Comparison of ENCODE assay signal across 10 mouse cellular contexts in the genomic region with DNA sequence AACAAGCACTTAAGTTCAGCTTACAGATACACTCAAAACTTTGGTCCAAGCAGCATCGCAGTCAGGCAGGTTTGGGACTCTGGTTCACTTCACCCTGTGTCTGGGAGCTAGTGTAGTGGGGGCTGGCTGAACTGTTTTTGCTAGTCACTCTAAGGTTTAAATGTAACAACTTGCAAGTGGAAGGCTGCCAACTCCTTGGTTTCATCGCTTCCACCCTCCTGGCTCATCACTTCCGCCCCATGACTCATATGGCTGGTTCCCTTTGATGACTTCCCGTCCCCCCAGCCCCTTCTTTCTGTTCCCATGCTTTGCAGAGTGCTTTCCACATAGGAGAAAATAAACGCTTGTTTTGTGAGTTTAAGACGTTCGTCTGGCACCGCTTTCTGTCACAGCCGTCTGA.
DNase-seq lines count a peak whose midpoint lies in the region; ATAC-seq and TF ChIP-seq lines count a peak whose summit lies in the region.
"Had no signal": no experiment of that assay in that cellular context is flagged by ENCODE, and none has a peak within 500 bp of the region (broad histone marks: within the 10 kb centered on the region; RNA-seq: fewer than 3 reads in every experiment).

No protein-coding gene starts in this region.

- peak; percentile 41; the same call in 1 of the 2 replicates for ATAC-seq in lung, embryonic 14.5 days (ENCODE audit: insufficient read depth)
- ATAC-seq in hindbrain, embryonic 16.5 days, result no peak

- H3K27me3 ChIP-seq in lung, embryonic 14.5 days (ENCODE audit: insufficient read depth, low read length), result no peaks in the 10 kb centered on the region
- H3K27me3 ChIP-seq in myocyte (ENCODE audit: control insufficient read depth, insufficient read depth, insufficient read length), result no peaks in the 10 kb centered on the region
- H3K27me3 ChIP-seq in hindbrain, embryonic 16.5 days (replicated peaks; ENCODE audit: control insufficient read depth, insufficient read depth, low read length), result no peaks in the 10 kb centered on the region

- H3K9me3 ChIP-seq in lung, embryonic 14.5 days (ENCODE audit: low read depth, low read length), result no peaks in the 10 kb centered on the region
- no peaks in the 10 kb centered on the region for H3K9me3 ChIP-seq in hindbrain, embryonic 16.5 days (ENCODE audit: control insufficient read depth, low read length)
- H3K9me3 ChIP-seq: midbrain, embryonic 10.5 days had no signal

- DNase-seq in cerebellum, postnatal 14 days, result peak; percentile 7 to 12
- DNase-seq in cerebellum, adult 11-12 months, result no peak
- DNase-seq in lung, embryonic 14.5 days, result peak; percentile 75
- no peak for DNase-seq in lung, adult 2 months
- peak; percentile 44 to 46 for DNase-seq in heart, postnatal 10 days
- no peak for DNase-seq in embryo, embryonic 10 days (ENCODE audit: low spot score)
- DNase-seq: cerebellum, adult 18-20 months had no signal

- H3K79me2 ChIP-seq in myocyte (ENCODE audit: control insufficient read depth, insufficient read depth), result no peaks in the 10 kb centered on the region

- H3K27ac ChIP-seq in lung, embryonic 14.5 days (ENCODE audit: low read depth), result no peak overlapping the region
- no peak overlapping the region for H3K27ac ChIP-seq in hindbrain, embryonic 16.5 days (ENCODE audit: low read depth, low read length)
- H3K27ac ChIP-seq: midbrain, embryonic 10.5 days had no signal

- intact Hi-C loops in heart, postnatal 10 days (cut with DNase I), result no loop called here

- TF ChIP-seq POLR2A in lung, adult 2 months (IDR thresholded peaks at IDR 0.05; ENCODE audit: borderline replicate concordance, extremely low read depth, low read depth, low read length), result no peak
- TF ChIP-seq POLR2A in myocyte (IDR thresholded peaks at IDR 0.05; ENCODE audit: insufficient read length, low read depth), result no peak

- no peaks in the 10 kb centered on the region for H3K36me3 ChIP-seq in lung, embryonic 14.5 days (ENCODE audit: insufficient read depth)
- H3K36me3 ChIP-seq in myocyte (ENCODE audit: control insufficient read depth, insufficient read depth), result no peaks in the 10 kb centered on the region
- no peaks in the 10 kb centered on the region for H3K36me3 ChIP-seq in hindbrain, embryonic 16.5 days (ENCODE audit: control insufficient read depth, insufficient read depth, low read length)
- H3K36me3 ChIP-seq: midbrain, embryonic 10.5 days had no signal

- no peak overlapping the region for H3K4me3 ChIP-seq in lung, embryonic 14.5 days (ENCODE audit: low read depth, low read length)
- H3K4me3 ChIP-seq in lung, adult 2 months (replicated peaks; ENCODE audit: extremely low read depth, low read depth, low read length), result no peak overlapping the region
- H3K4me3 ChIP-seq in myocyte, result no peak overlapping the region
- H3K4me3 ChIP-seq in hindbrain, embryonic 16.5 days (ENCODE audit: low read length), result no peak overlapping the region
- H3K4me3 ChIP-seq: midbrain, embryonic 10.5 days had no signal

- TF ChIP-seq CTCF in lung, embryonic 14.5 days (IDR thresholded peaks at IDR 0.05; ENCODE audit: low read depth), result no peak
- no peak for TF ChIP-seq CTCF in lung, adult 2 months (IDR thresholded peaks at IDR 0.05; ENCODE audit: insufficient read depth, low read length)

- 43% methylated on average over 9 of the region's 9 CpGs for WGBS in lung, embryonic 14.5 days
- WGBS in lung, adult 2 months, result 27% methylated on average over 9 of the region's 9 CpGs
- 64% methylated on average over 9 of the region's 9 CpGs for WGBS in hindbrain, embryonic 16.5 days

- H3K4me1 ChIP-seq in lung, embryonic 14.5 days (ENCODE audit: insufficient read depth), result no peaks in the 10 kb centered on the region
- H3K4me1 ChIP-seq in lung, adult 2 months (ENCODE audit: control insufficient read depth, insufficient read depth, low read length), result no peaks in the 10 kb centered on the region
- H3K4me1 ChIP-seq in hindbrain, embryonic 16.5 days (ENCODE audit: control insufficient read depth, insufficient read depth, low read depth, low read length), result no peaks in the 10 kb centered on the region
- H3K4me1 ChIP-seq: midbrain, embryonic 10.5 days had no signal

- peak overlapping the region; percentile 26; the same call in 1 of the 2 replicates for H3K4me2 ChIP-seq in lung, embryonic 14.5 days
- peak overlapping the region; percentile 36 for H3K4me2 ChIP-seq in myocyte (ENCODE audit: low read depth)
- no peak overlapping the region for H3K4me2 ChIP-seq in hindbrain, embryonic 16.5 days (ENCODE audit: low read length)

- no peak overlapping the region for H3K9ac ChIP-seq in lung, embryonic 14.5 days
- no peak overlapping the region for H3K9ac ChIP-seq in hindbrain, embryonic 16.5 days (ENCODE audit: low read depth, low read length)

- H3ac ChIP-seq in myocyte (ENCODE audit: control insufficient read depth, insufficient read length), result no peak overlapping the region

TF ChIP-seq in myocyte, 11 proteins besides CTCF, POLR2A, EP300 and RAD21:
- TF ChIP-seq MYOD1 (IDR thresholded peaks at IDR 0.05; ENCODE audit: control insufficient read depth in 1 of 3, insufficient read length in 2 of 3, low read depth in 2 of 3) (no peak), POLR2AphosphoS2 (IDR thresholded peaks at IDR 0.05; ENCODE audit: insufficient read length, low read depth) (no peak), TCF12 (IDR thresholded peaks at IDR 0.05; ENCODE audit: insufficient read depth, poor library complexity, severe bottlenecking) (no peak), MAX (IDR thresholded peaks at IDR 0.05; ENCODE audit: low read depth) (no peak), SRF (IDR thresholded peaks at IDR 0.05; ENCODE audit: control insufficient read depth, insufficient read length, low read depth) (no peak), REST (IDR thresholded peaks at IDR 0.05; ENCODE audit: insufficient read depth, insufficient read length) (no peak), TCF3 (IDR thresholded peaks at IDR 0.05; ENCODE audit: insufficient read length, low read depth) (no peak), E2F4 (IDR thresholded peaks at IDR 0.05; ENCODE audit: insufficient read depth) (no peak), CEBPB (IDR thresholded peaks at IDR 0.05; ENCODE audit: insufficient read depth, poor library complexity, severe bottlenecking) (no peak), USF1 (IDR thresholded peaks at IDR 0.05; ENCODE audit: low read depth) (no peak), MYOG (IDR thresholded peaks at IDR 0.05; ENCODE audit: control insufficient read depth in 1 of 3, insufficient read depth in 1 of 3, insufficient read length in 2 of 3, low read depth in 2 of 3) (no peak)

Comparison
In these comparisons a context has a peak if more than half of its experiments do, and no peak if none do; other contexts are left out.
1. DNase-seq: peak in cerebellum, postnatal 14 days (2 of 2), lung, embryonic 14.5 days (single experiment) and heart, postnatal 10 days (2 of 2); none in cerebellum, adult 11-12 months (single experiment), lung, adult 2 months (single experiment) and embryo, embryonic 10 days (single experiment).